Mouse (Mus musculus): ENCODE measurements around the gene Adrb1.
A peak's percentile ranks its signal among the peaks of the same experiment; 100 is the strongest.
"Not testable (repeated sequence)": the region's sequence is repeated elsewhere in the genome, so short reads cannot be mapped to it uniquely, and the experiment has no call there.

Gene Adrb1

DNA sequence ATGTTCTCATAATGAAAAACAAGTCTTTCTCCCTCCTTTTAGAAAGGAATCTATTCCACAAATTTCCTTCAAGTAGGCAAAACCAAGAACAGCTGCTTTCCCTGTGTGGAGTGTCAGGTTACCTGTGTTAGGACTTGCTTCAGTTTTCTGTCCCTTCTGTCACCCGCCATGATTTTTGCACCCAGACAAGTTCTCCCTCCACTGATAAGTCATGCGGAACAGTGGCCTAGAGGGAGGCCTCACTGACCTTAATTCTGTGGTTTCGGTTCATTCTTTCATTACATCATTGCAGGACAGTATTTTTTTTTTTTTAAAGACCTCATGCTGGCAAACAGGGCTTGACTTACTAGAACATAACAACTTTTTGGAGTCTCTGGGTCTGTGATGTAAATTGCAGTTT is 27.3 kb downstream of the Adrb1 start:
- no peak for DNase-seq (ENCODE audit: low spot score)

DNA sequence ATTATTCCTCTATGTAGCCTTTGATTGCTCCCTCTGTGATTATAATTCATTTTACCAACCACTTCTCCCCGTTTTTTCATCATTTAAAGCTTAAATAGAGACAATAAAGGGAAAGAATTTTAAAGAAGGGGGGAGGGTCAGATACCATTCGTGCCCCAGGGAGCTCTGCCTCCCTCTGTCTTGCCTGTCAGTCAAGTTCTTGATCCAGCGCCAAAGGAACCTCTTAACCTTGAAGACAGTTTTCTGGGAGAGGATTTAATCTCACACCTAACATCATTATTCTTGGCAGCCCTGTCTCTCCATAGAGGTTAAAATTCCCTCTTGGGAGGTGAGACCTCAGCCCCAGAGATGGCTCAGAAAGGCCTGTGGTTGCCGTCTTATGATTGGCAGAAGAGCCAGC is 28.7 kb downstream of the Adrb1 start:
- DNase-seq (ENCODE audit: low spot score) = no peak

GRCm38 (mm10) chr19:56754456-56754855 is 32.5 kb downstream of the Adrb1 start:
- DNase-seq (ENCODE audit: low spot score) = not testable (repeated sequence)

DNA sequence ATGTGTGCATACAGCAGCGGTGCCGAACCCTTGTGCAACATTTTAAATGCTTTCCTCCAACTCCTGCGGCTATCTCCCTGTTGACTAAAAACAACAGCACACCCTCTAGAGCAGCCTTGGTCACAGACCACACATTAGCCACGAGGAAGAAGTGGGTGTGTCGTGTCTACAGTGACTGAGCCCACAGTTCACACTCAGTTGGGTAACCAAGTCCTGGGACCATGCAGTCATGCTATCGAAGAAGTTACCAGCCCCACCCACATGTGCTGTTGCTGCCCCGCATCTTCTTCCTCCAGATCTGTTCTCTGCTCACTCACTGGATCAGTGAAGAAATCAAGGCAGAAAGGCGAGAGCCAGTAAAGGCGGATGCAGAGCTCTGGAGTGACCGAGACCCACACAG is 34.4 kb downstream of the Adrb1 start:
- DNase-seq (ENCODE audit: low spot score) = no peak

DNA sequence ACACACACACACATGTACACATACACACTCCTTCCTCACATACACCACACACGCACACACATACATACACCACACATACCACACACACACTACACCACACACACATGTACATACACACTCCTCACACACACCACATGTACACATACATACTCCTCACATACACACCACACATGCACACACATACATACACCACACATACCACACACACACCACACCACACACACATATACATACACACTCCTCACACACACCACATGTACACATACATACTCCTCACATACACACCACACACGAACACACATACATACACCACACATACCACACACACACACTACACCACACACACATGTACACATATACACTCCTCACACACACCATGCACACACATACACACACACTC is 36.3 kb downstream of the Adrb1 start:
- DNase-seq (ENCODE audit: low spot score) = no peak

DNA sequence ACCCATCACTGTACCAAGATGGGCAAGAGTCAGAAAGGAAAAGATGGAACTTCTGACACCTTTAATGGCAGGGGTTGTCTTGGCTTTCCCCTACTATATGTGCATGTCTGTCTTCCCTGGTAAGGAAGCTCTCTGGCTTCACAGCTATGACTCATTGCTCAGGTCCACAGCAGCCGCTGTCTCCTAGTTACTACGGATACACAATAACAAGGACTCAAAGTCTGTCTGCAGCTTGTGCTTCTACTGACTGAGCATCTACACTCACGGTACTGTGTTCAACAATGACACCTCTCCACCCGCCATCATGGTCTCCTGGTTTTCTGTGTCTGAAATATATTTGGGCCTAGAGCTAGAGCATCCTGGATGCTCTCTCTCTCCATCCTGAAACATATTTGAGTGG is 37.7 kb downstream of the Adrb1 start:
- no peak for DNase-seq (ENCODE audit: low spot score)

GRCm38 (mm10) chr19:56760306-56760940 is 38.4 kb downstream of the Adrb1 start:
- no peak for DNase-seq (ENCODE audit: low spot score)

- no peak for DNase-seq (ENCODE audit: low spot score)
These were observed 39.1 kb downstream of the Adrb1 start for GRCm38 (mm10) chr19:56761096-56761495.

DNA sequence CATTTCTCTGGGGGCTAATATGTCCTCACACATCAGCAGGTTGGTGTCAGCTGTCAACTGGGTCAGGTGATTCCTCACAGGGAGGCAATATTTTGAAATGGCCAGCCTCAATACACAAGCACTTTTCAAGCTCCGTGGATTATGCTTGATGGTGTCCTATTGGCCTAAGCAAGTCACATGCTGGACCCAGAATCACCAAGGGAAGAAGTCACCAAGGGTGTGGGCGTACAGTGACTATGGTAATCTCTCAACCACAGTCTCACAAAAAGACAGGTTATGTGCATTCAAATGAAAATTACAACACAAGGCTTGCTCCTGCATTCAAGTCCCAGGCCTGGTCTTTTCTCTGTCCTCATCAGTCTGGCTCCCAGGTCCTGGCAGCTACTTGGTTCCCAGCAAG is 39.7 kb downstream of the Adrb1 start:
- DNase-seq (ENCODE audit: low spot score) = no peak

DNA sequence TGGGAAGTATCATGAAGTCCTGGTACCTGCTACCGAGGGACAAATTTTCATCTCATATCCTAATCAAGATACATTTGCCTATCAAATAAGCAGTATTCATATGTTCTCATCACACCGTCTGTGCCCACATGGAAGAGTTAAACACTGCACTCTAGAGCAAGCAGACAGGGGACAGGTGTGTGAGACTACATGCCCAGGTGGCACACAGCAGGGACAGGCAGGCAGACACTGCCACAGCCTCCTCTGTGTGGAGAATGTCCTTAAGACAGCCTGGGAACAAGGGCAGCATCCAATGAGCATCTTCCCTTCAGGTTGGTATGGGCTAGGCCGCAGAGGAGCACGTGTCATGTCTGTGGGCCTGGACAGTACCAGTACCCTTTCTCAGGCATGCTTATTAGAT is 40.7 kb downstream of the Adrb1 start:
- no peak for DNase-seq (ENCODE audit: low spot score)

- no peak for DNase-seq (ENCODE audit: low spot score)
These were observed 47.0 kb downstream of the Adrb1 start for GRCm38 (mm10) chr19:56769024-56769423.

DNA sequence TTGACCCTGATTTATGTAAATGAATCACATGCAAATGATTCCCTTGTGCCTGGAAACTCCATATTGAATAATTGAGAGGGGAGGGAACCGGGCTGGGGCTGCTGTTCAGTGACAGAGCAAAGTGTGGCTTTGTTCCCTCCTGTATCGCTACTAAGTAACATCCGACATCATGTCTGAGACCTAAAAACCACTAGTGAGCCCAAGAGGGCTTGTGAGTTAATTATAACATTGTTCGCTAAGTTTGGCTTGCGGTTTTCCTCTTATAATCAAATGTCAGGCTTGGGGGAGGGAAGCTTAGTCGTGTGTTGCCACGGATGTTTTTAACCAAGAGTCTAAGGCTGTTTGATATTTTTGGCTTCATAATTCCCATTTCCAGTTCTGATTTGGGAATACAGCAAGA is 50.2 kb downstream of the Adrb1 start:
- no peak for DNase-seq (ENCODE audit: low spot score)

- no peak for DNase-seq (ENCODE audit: low spot score)
These were observed 51.5 kb downstream of the Adrb1 start for GRCm38 (mm10) chr19:56773393-56773971.

DNA sequence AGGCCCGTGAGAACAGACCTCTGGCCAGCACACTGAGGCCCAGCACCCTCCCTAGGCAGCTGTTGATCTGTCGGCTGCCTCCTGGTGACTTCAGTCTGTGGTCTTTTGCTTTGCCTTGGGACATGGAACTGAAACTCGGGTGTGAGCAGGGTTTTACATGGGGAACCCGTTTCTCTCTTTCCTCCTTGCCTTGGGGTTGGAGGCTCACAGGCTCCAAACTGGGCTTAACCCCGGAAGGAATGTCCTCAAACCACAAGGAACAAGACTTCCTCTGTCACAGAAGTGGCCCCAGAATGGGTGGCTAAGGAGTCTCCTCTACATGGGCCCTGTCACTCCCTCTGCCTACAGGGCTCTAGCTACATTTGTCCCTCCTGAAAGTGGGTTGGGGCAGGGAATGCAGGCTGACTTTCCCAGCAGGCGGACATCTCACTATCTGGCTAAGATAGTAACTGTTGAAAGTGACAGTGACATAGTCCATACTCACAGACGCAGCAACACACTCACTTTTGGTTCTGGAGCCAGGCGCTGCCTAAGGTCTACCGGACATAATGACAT is 52.5 kb downstream of the Adrb1 start:
- no peak for DNase-seq (ENCODE audit: low spot score)

- DNase-seq (ENCODE audit: low spot score) = no peak
These were observed 53.2 kb downstream of the Adrb1 start for GRCm38 (mm10) chr19:56774971-56775892.

DNA sequence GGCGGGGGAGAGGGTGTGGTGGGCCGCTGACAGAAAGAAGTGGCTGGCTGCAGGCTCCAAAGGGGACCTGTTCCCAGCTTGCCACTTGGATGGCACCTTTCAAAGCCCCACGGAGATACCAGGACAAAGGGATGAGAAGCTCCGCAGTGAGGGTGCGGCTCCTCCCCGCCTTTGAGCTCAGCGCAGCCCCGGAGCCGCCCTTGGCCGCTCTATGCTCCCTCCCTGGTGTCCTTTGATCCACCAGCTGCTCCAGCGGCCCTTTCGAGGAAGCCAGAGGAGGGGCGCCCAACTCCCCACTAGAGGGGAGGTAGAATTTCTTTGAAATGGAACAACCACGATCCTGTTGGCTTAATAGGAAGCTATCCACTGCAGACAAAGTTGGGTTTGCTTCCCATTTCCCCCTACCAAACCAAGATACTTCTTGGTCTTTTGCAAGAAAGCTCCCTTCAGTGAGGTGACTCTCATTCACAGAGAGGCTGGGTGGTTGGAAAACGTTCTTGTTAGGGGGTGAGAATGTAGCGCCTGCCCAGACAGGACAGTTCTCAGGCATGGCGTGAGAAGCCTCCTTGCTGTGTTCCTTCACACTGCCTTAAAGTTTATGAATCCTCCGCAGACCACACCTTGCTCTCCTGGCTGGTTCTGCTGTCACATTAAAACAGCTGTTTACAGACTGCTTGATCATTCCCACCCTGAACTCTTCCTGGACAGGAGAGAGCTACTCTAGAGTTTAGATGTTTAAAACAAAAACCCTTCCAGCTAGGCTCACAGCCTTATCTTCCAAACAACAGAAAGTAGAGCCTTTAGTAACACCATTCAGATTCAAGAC is 54.1 kb downstream of the Adrb1 start:
- peak; percentile 17 for DNase-seq (ENCODE audit: low spot score)

DNA sequence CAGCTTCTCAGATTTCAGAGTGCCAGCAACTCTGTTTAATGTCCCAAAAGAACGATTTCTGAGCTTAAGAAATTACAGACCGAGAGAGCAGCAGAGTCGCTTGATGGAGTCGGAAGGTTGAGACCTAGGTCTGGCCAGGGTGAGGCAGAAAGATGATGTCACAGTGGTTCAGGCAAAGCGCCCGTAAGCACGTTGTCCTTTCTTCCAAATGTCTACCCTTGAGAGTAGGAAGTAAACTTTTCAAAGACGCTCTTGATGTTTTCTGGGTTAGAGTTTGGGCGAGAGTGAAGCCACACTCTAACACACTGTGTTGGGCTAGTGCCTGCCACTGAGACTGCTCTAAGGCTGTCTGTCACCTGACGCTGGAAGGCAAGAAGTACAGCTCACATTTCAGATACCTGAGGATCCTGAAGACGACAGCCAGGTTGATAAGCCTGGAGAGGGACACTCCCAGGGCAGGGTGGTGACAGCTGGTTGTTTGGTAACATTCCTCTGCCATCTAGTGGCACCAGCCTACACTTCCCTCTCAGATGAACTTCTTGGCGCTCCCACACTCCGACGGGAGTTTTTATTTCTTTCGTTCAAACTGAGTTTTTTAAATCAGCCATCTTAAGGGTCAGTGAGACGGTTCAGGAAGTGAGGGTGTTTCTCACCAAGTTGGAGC is 54.9 kb downstream of the Adrb1 start:
- peak; percentile 67 for DNase-seq (ENCODE audit: low spot score)

- DNase-seq (ENCODE audit: low spot score) = not testable (repeated sequence)
These were observed 56.5 kb downstream of the Adrb1 start for GRCm38 (mm10) chr19:56778532-56778931.
